Mouse (Mus musculus): Measurements from ENCODE around the gene Larp1b. TPM values are rescaled to one million over a fixed set of nuclear protein-coding genes. Genes with fewer than 3 reads are reported as not detected.
A peak's percentile ranks its signal among the peaks of the same experiment; 100 is the strongest.

Gene Larp1b
- polyA plus RNA-seq, 1 experiment from 2014 or later: 7.8 TPM

DNA sequence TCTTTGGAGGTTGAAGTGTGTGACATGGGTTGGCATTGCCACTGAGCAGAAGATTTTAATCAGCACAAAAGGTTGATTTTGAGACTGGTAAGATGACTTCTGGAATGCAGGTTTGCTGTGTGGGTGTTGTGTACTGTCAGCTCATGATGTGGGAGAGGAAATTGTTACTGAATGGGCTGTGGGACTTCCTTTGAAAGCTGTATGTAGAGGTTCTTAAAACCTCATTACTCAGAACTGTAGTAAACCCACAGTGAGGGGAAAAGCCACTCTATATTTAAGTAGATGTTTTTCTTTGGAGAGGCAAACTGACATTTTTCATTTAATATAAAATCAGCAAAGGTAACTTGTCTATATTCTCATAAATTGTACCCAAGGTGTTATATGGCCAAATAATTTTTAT is 31.1 kb downstream of the Larp1b start:
- H3K4me3 ChIP-seq (replicated peaks): no peak overlapping the region
- H3K36me3 ChIP-seq: no peaks in the 10 kb centered on the region
- DNase-seq (no peak), ATAC-seq (ENCODE audit: low read depth) (no peak)
- H3K27me3 ChIP-seq: no peaks in the 10 kb centered on the region
- peaks cover 4% of the 10 kb centered on the region for H3K4me1 ChIP-seq (replicated peaks)
- no peaks in the 10 kb centered on the region for H3K9me3 ChIP-seq (replicated peaks)
- no peak overlapping the region for H3K9ac ChIP-seq
- H3K27ac ChIP-seq: no peak overlapping the region
- no peak overlapping the region for H3K4me2 ChIP-seq

- Histone ChIP-seq H3K4me2 (no peak overlapping the region), H3K9ac (no peak overlapping the region), H3K36me3 (no peaks in the 10 kb centered on the region), H3K4me3 (replicated peaks) (no peak overlapping the region), H3K27ac (no peak overlapping the region), H3K9me3 (replicated peaks) (no peaks in the 10 kb centered on the region), H3K4me1 (replicated peaks) (0 out of 2 replicates have a peak, but pooled peaks cover 4% of the 10 kb centered on the region), H3K27me3 (no peaks in the 10 kb centered on the region)
- DNase-seq: no peak
- no peak for ATAC-seq (ENCODE audit: low read depth)
- WGBS (ENCODE audit: insufficient replicate concordance): 53% methylated on average over 5 of the region's 5 CpGs
Measured at GRCm38 (mm10) chr3:40987539-40987938, 37.9 kb downstream of the Larp1b start.

DNA sequence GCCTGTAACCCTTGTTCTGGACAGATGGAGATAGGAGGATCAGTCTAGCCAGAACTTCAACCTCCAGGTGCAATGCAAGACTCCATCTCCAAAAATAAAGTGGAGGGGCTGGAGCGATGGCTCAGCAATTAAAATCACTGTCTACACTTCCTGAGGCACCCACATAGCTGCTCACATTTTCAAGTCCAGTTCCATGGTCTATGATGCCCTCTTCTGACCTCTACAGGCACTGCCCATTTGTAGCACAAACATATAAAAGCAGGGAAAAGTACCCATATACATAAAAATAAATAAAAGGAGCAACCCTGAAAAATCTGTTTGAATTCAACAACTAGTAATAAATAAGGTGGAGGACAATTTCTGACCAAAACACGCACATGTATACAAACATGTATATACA is 39.1 kb downstream of the Larp1b start:
- no peak for ATAC-seq (ENCODE audit: low read depth)
- H3K4me3 ChIP-seq (replicated peaks): no peak overlapping the region
- H3K36me3 ChIP-seq: no peaks in the 10 kb centered on the region
- H3K9ac ChIP-seq: no peak overlapping the region
- no peak for DNase-seq
- no peaks in the 10 kb centered on the region for H3K9me3 ChIP-seq (replicated peaks)
- H3K27me3 ChIP-seq: no peaks in the 10 kb centered on the region
- 71% methylated on average over 2 of the region's 2 CpGs for WGBS (ENCODE audit: insufficient replicate concordance)
- no peak overlapping the region for H3K4me2 ChIP-seq
- H3K27ac ChIP-seq: no peak overlapping the region
- 0 out of 2 replicates have a peak, but pooled peaks cover 4% of the 10 kb centered on the region for H3K4me1 ChIP-seq (replicated peaks)

DNA sequence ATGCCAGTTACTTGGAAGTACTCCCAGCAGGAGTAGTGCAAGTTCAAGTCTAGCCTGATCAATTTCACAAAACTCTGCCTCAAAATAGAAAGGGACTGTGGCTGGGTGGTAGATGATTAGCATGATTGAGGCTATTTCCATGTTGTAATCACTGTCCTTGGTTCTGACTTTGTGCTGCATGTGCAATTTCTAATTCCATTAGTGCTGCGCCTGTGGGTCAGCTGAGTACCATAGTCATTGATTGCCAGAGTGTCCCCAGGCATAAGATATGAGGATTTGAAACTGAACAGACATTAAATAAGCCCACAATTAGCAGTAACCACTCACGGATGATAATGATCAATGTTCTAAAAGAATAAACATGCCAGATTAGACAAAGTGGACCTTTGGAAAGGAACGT is 41.9 kb downstream of the Larp1b start:
- no peak overlapping the region for H3K9ac ChIP-seq
- H3K36me3 ChIP-seq: no peaks in the 10 kb centered on the region
- ATAC-seq (ENCODE audit: low read depth): no peak
- no peak overlapping the region for H3K4me2 ChIP-seq
- H3K4me1 ChIP-seq (replicated peaks): 0 out of 2 replicates have a peak, but pooled peaks cover 3% of the 10 kb centered on the region
- H3K27me3 ChIP-seq: no peaks in the 10 kb centered on the region
- 68% methylated on average over 3 of the region's 3 CpGs for WGBS (ENCODE audit: insufficient replicate concordance)
- no peak for DNase-seq
- no peak overlapping the region for H3K27ac ChIP-seq
- no peaks in the 10 kb centered on the region for H3K9me3 ChIP-seq (replicated peaks)
- no peak overlapping the region for H3K4me3 ChIP-seq (replicated peaks)

DNA sequence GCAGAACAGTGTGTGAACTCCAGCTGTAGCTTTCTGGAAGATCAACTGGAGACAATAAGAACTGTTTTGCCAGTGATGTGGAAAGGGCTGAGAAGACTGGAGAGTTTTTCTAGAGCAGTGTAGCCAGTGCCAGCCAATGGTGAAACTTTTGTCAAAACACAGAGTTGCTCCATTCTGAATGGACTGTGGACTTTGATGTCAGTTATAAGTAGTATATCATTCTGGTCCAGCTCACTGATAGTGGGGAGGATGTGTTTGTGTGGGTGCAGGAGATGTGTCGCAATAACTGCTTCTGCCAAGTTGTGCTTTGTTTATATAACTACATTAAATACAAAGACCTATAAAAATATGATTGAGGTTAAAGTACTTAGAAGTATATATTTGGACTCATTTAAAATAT is 45.5 kb downstream of the Larp1b start:
- no peak overlapping the region for H3K9ac ChIP-seq
- no peaks in the 10 kb centered on the region for H3K9me3 ChIP-seq (replicated peaks)
- H3K27me3 ChIP-seq: no peaks in the 10 kb centered on the region
- 0 out of 2 replicates have a peak, but pooled peaks cover 3% of the 10 kb centered on the region for H3K4me1 ChIP-seq (replicated peaks)
- no peak overlapping the region for H3K4me3 ChIP-seq (replicated peaks)
- ATAC-seq (ENCODE audit: low read depth) (0 out of 2 replicates have a peak, but pooled peaks have one; percentile 45), DNase-seq (no peak)
- no peak overlapping the region for H3K27ac ChIP-seq
- no peak overlapping the region for H3K4me2 ChIP-seq
- WGBS (ENCODE audit: insufficient replicate concordance): 65% methylated on average over 1 of the region's 1 CpGs
- H3K36me3 ChIP-seq: no peaks in the 10 kb centered on the region

DNA sequence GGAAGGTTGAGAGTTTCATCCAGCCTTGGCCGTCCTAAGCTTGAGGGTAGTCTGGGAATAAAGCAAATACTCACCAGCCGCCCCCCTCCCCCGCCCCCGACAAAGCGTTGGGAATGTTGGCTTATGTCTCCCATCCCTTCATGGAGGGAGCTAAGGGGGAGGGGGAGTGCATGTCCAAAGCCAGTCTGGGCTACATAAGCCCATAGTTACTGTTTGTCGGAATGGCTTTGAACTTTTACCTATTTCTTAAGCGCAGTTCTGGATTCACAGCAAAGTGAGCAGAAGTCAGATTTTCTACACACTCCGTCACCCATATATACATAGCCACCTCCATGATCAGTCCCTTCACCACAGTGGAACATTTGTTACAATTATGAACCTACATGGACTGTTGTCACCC is 59.7 kb downstream of the Larp1b start:
- no peak overlapping the region for H3K27ac ChIP-seq
- H3K27me3 ChIP-seq: no peaks in the 10 kb centered on the region
- no peaks in the 10 kb centered on the region for H3K36me3 ChIP-seq
- no peak overlapping the region for H3K4me3 ChIP-seq (replicated peaks)
- no peaks in the 10 kb centered on the region for H3K9me3 ChIP-seq (replicated peaks)
- DNase-seq: no peak
- H3K4me2 ChIP-seq: no peak overlapping the region
- no peak overlapping the region for H3K9ac ChIP-seq
- 74% methylated on average over 8 of the region's 8 CpGs for WGBS (ENCODE audit: insufficient replicate concordance)
- no peak for ATAC-seq (ENCODE audit: low read depth)
- H3K4me1 ChIP-seq (replicated peaks): 0 out of 2 replicates have a peak, but pooled peaks cover 7% of the 10 kb centered on the region

DNA sequence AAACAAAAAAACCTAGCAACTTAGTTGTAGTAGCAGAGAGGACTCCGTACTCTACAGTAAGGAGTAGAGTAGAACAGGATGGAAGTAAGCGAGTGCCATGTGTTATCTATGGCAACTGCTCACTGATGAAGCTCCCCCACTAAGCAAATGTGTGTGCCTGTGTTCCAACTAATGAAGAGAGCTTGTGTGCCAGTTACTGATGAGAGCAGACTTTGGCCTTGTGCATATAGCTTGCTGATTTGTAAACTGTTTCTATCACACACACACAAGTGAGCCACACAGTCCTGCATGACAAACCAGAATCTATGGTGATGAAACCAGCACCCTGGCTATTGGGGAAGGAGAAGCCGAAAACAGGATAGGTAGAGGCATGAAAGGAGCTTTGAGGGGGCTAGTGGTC is 60.4 kb downstream of the Larp1b start:
- Histone ChIP-seq H3K36me3 (no peaks in the 10 kb centered on the region), H3K4me1 (replicated peaks) (0 out of 2 replicates have a peak, but pooled peaks cover 7% of the 10 kb centered on the region), H3K27me3 (no peaks in the 10 kb centered on the region), H3K4me3 (replicated peaks) (no peak overlapping the region), H3K9ac (no peak overlapping the region), H3K27ac (no peak overlapping the region), H3K9me3 (replicated peaks) (no peaks in the 10 kb centered on the region), H3K4me2 (no peak overlapping the region)
- WGBS (ENCODE audit: insufficient replicate concordance): 72% methylated on average over 3 of the region's 3 CpGs
- ATAC-seq (ENCODE audit: low read depth): no peak
- no peak for DNase-seq

- no peak for DNase-seq
- no peak overlapping the region for H3K4me2 ChIP-seq
- H3K9ac ChIP-seq: no peak overlapping the region
- no peaks in the 10 kb centered on the region for H3K27me3 ChIP-seq
- 0 out of 2 replicates have a peak, but pooled peaks cover 7% of the 10 kb centered on the region for H3K4me1 ChIP-seq (replicated peaks)
- no peaks in the 10 kb centered on the region for H3K36me3 ChIP-seq
- WGBS (ENCODE audit: insufficient replicate concordance): 62% methylated on average over 6 of the region's 6 CpGs
- ATAC-seq (ENCODE audit: low read depth): no peak
- H3K27ac ChIP-seq: no peak overlapping the region
- H3K4me3 ChIP-seq (replicated peaks): no peak overlapping the region
- H3K9me3 ChIP-seq (replicated peaks): no peaks in the 10 kb centered on the region
Measured at GRCm38 (mm10) chr3:41010701-41011100, 61.1 kb downstream of the Larp1b start.

DNA sequence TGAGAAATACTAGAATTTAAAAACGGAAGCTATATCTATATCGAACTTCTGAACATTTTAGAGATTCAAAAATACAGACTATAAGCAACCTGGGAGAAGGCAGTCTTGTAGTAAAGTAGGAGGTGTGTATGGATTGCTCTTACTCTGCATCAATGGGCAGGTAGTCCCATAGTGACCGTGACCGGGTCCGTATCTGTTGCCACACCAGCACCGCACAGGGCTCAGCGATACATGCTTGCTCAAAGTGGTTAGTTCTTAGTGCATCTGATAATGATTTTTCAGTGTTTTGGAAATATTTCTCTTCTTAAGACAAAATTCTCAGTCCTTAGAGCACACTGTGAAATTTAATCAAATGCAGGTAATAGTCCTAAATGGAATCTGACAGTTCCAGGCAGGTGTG is 62.8 kb downstream of the Larp1b start:
- Histone ChIP-seq H3K36me3 (no peaks in the 10 kb centered on the region), H3K9me3 (replicated peaks) (no peaks in the 10 kb centered on the region), H3K27me3 (no peaks in the 10 kb centered on the region), H3K4me3 (replicated peaks) (no peak overlapping the region), H3K4me2 (no peak overlapping the region), H3K4me1 (replicated peaks) (0 out of 2 replicates have a peak, but pooled peaks cover 7% of the 10 kb centered on the region), H3K27ac (no peak overlapping the region), H3K9ac (no peak overlapping the region)
- WGBS (ENCODE audit: insufficient replicate concordance): 89% methylated on average over 7 of the region's 7 CpGs
- ATAC-seq (ENCODE audit: low read depth): no peak
- DNase-seq: no peak

- no peak for DNase-seq
- H3K4me2 ChIP-seq: no peak overlapping the region
- WGBS (ENCODE audit: insufficient replicate concordance): 68% methylated on average over 6 of the region's 6 CpGs
- no peaks in the 10 kb centered on the region for H3K9me3 ChIP-seq (replicated peaks)
- no peak overlapping the region for H3K4me3 ChIP-seq (replicated peaks)
- H3K4me1 ChIP-seq (replicated peaks): 0 out of 2 replicates have a peak, but pooled peaks cover 2% of the 10 kb centered on the region
- no peaks in the 10 kb centered on the region for H3K27me3 ChIP-seq
- H3K27ac ChIP-seq: no peak overlapping the region
- H3K36me3 ChIP-seq: no peaks in the 10 kb centered on the region
- no peak for ATAC-seq (ENCODE audit: low read depth)
- H3K9ac ChIP-seq: no peak overlapping the region
Measured at GRCm38 (mm10) chr3:41014946-41015345, 65.3 kb downstream of the Larp1b start.

DNA sequence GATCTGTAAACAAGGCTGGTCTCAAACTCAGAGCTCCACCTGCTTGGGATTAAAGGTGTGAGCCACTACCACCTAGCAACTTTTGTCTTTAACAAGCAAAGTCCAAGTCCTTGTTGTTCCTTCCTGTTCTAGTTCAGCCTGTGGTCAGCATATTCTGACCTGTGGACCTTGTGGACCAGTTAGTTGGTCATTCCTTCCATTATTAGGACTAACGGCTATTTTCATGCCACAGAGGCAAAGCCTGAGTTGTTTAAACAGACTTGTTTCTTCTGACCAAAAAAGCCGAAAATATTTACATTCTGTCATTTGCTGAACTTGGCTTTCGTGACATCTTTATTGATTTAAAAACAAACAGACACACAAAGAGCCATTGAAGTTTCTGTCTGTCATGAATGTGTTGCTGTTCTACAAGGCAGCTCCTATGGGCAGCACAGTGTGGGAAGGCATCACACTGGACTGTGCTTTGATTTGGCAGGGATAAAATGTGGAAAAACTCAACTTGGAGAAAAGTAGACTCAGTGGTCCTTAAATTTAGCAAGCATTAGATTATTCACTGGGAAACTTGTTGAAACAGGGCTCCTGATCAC is 68.5 kb downstream of the Larp1b start:
- 63% methylated on average over 3 of the region's 3 CpGs for WGBS (ENCODE audit: insufficient replicate concordance)

DNA sequence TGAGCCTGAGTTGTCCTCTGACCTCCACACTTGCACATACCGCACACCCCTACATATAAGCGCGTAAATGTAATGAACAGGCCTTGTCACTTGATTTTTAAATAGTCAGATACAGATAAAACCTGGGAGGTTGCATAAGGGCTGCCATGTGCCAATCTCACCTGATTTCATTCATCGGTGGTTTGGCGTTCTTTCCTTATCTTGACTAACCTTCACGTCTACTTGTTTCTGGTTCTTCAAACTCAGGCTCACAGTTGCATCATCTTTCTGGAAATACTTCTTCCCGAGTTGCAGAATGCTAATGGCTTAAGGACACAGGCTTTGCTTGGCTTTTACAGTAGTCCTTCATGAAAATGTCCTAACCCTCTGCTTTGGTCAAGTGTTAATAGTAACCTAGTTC is 71.1 kb downstream of the Larp1b start:
- no peak overlapping the region for H3K9ac ChIP-seq
- no peak overlapping the region for H3K4me3 ChIP-seq (replicated peaks)
- no peaks in the 10 kb centered on the region for H3K36me3 ChIP-seq
- no peak for ATAC-seq (ENCODE audit: low read depth)
- no peaks in the 10 kb centered on the region for H3K4me1 ChIP-seq (replicated peaks)
- H3K27ac ChIP-seq: no peak overlapping the region
- H3K4me2 ChIP-seq: no peak overlapping the region
- no peaks in the 10 kb centered on the region for H3K27me3 ChIP-seq
- no peaks in the 10 kb centered on the region for H3K9me3 ChIP-seq (replicated peaks)
- DNase-seq: no peak
- WGBS (ENCODE audit: insufficient replicate concordance): 62% methylated on average over 7 of the region's 7 CpGs

More for the DNA sequence above, 68.5 kb downstream of the Larp1b start:
- Histone ChIP-seq H3K4me3 (replicated peaks) (no peak overlapping the region), H3K9ac (no peak overlapping the region), H3K4me2 (no peak overlapping the region), H3K36me3 (no peaks in the 10 kb centered on the region), H3K27ac (no peak overlapping the region), H3K9me3 (replicated peaks) (no peaks in the 10 kb centered on the region), H3K27me3 (no peaks in the 10 kb centered on the region), H3K4me1 (replicated peaks) (no peaks in the 10 kb centered on the region)
- 0 out of 2 replicates have a peak, but pooled peaks have one; percentile 18 for ATAC-seq (ENCODE audit: low read depth)
- DNase-seq: no peak
